Mouse (Mus musculus) naive thymus-derived CD4-positive, alpha-beta T cell, adult 5 months (primary cell): ENCODE data around the gene Mtf2. TPM values are rescaled to one million over a fixed set of nuclear protein-coding genes. Genes with fewer than 3 reads are reported as not detected.

Experiments used
- polyA plus RNA-seq: library from polyadenylated mRNA; unstranded; fragments of 100-300 nt; shearing (Covaris generic); gene quantifications from one replicate; pipeline ENCODE4 v1.2.1, GENCODE M21; 2017

The Mtf2 gene
- 93.1 TPM for polyA plus RNA-seq

GRCm38 (mm10) chr5:108065465-108066411 is at the start of gene Mtf2:
TSS of gene Mtf2 (plus strand) at chr5:108065674.

DNA sequence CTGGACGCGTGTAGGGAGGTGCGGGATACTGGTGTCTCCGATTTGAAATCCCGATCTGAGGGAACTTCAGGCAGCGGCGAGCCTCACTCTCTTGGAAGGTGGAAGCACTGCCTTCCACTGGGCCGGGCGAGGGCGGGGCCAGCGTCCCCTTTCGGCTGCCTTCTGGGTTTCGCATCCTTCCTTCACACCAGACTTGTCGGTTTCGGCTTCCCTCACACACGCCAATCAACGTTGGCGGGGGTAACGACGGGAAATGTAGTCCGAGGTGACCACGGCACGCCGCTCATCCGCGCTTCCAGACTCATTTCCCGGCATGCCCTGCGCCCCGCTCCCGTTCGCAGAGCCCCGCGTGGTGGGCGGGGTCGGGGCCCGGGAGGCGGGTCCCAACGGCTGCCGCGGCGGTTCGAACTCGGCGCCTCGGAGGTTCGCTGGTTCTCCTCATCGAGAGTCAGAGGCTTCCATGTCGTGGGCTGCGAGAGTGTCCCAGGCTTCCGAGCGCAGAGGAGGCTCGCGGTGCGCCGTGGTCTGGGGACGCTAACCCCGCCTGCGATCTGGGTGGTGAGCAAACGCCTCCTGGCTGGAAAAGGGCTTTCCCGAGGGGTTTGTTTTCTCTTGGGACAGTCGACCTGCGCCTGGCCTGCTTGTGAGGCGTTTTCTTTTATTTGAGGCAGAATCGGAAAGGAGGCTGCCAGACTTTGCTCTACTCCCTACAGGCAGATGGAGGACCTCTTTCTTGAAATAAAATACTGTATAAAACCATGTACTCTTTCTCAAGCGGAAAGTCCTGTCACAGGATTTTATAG is 67.2 kb downstream of the Mtf2 start, which contains the start of the genes Tmed5 and Ccdc18:
Gene Tmed5, minus strand, starts transcription at position 180 of the 803 bp plus-strand sequence.
Gene Ccdc18, plus strand, starts transcription at position 435 of the 803 bp plus-strand sequence.

Other genes with a start within 250 kb of the Mtf2 start
- gene Ube2d2b, start 235.6 kb upstream of the Mtf2 start, polyA plus RNA-seq: not detected
- 0.96 TPM for gene Evi5, start 190.6 kb upstream of the Mtf2 start, polyA plus RNA-seq
- gene Rpl5, start 165.2 kb upstream of the Mtf2 start, polyA plus RNA-seq: 43.5 TPM
- gene Fam69a, start 78.6 kb upstream of the Mtf2 start, polyA plus RNA-seq: 77.7 TPM
- gene Tmed5, start 66.9 kb downstream of the Mtf2 start, polyA plus RNA-seq: 76.2 TPM
- 0.68 TPM for gene Ccdc18, start 67.2 kb downstream of the Mtf2 start, polyA plus RNA-seq
- gene Dr1, start 203.2 kb downstream of the Mtf2 start, polyA plus RNA-seq: 39.6 TPM
- 2.3 TPM for gene Pigg, start 246.9 kb downstream of the Mtf2 start, polyA plus RNA-seq